Mouse (Mus musculus) midbrain, embryonic 13.5 days (tissue): ENCODE results near the gene Magi2. TPM values are rescaled to one million over a fixed set of nuclear protein-coding genes. Genes with fewer than 3 reads are reported as not detected.

Experiments used
- ATAC-seq: fragments of 200-750 bp; cut with Nextera tagmentation; 2 replicates; pipeline ENCODE4 v1.8.0; 2017; ENCODE audit warnings: mild to moderate bottlenecking, moderate TSS enrichment, moderate library complexity
- H3K27ac ChIP-seq: fragments of 300-500 bp; sonication (generic); 2 replicates; pipeline ENCODE4 v1.5.1; 2015; ENCODE audit warnings: inconsistent platforms, mild to moderate bottlenecking, moderate library complexity
- H3K27me3 ChIP-seq: fragments of 300-500 bp; sonication (generic); 2 replicates; pipeline ENCODE4 v1.6.1; 2015; ENCODE audit warnings: mild to moderate bottlenecking, inconsistent platforms
- H3K36me3 ChIP-seq: fragments of 300-500 bp; sonication (generic); 2 replicates; pipeline ENCODE4 v1.6.1; 2015; ENCODE audit warnings: mild to moderate bottlenecking, inconsistent platforms
- H3K4me1 ChIP-seq: fragments of 300-500 bp; sonication (generic); replicated peaks from 2 replicates; pipeline ENCODE4 v1.6.1; 2015; ENCODE audit warnings: inconsistent platforms
- H3K4me2 ChIP-seq: fragments of 300-500 bp; sonication (generic); replicated peaks from 2 replicates; pipeline ENCODE4 v1.6.1; 2015; ENCODE audit warnings: moderate library complexity, mild to moderate bottlenecking, inconsistent platforms
- H3K4me3 ChIP-seq: fragments of 300-500 bp; sonication (generic); replicated peaks from 2 replicates; pipeline ENCODE4 v1.5.1; 2015; ENCODE audit warnings: mild to moderate bottlenecking, inconsistent platforms
- H3K9ac ChIP-seq: fragments of 300-500 bp; sonication (generic); replicated peaks from 2 replicates; pipeline ENCODE4 v1.6.1; 2015; ENCODE audit warnings: mild to moderate bottlenecking, inconsistent platforms
- H3K9me3 ChIP-seq: fragments of 300-500 bp; sonication (generic); 2 replicates; pipeline ENCODE4 v1.6.1; 2016; ENCODE audit warnings: mild to moderate bottlenecking, inconsistent platforms
- WGBS: fragments of 180-500 bp; shearing (Covaris S2); methylation state at CpG from one replicate; pipeline ENCODE4 v1.1.7; 2015; 5-methylcytosine and 5-hydroxymethylcytosine counted together
- polyA plus RNA-seq: library from polyadenylated mRNA; unstranded; fragments of >200 nt; fragmentation: Nextera tagmentation; extraction: Ambion mirVana; gene quantifications from 2 replicates; pipeline ENCODE4 v1.2.1, GENCODE M21; 2015

The Magi2 gene
- polyA plus RNA-seq, 1 experiment from 2014 or later: 28.0 TPM

DNA sequence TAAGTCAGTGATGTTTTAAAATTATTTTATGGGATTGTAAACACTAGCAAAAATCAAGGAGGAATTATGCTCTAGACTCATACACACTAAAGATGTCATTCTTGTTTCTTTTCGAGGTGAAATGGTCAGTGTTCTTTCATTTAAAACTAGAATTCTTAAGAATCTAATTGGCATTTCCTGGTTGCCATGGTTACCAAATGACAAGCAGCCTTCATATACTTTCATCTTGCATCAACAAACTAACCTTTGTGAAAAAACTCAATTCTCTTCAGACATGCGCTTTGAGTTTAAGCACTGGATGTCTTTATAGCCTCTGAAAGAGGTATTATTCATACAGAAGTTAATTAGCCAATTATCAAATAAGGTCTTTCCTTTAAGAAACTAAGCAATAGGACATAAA lies 830.0 kb downstream of the Magi2 start:
- peaks cover 12% of the 10 kb centered on the region for H3K4me1 ChIP-seq
- H3K36me3 ChIP-seq: no peaks in the 10 kb centered on the region
- no peaks in the 10 kb centered on the region for H3K9me3 ChIP-seq
- 57% methylated on average over 2 of the region's 2 CpGs for WGBS
- no peaks in the 10 kb centered on the region for H3K27me3 ChIP-seq
- no peak overlapping the region for H3K9ac ChIP-seq
- no peak overlapping the region for H3K4me3 ChIP-seq
- no peak for ATAC-seq
- H3K4me2 ChIP-seq: no peak overlapping the region
- peak overlapping the region; percentile 41; the same call in 1 of the 2 replicates for H3K27ac ChIP-seq

GRCm38 (mm10) chr5:20062011-20062410 lies 835.2 kb downstream of the Magi2 start:
- Histone ChIP-seq H3K4me3 (no peak overlapping the region), H3K9me3 (no peaks in the 10 kb centered on the region), H3K9ac (no peak overlapping the region), H3K36me3 (no peaks in the 10 kb centered on the region), H3K27ac (no peak overlapping the region), H3K27me3 (no peaks in the 10 kb centered on the region), H3K4me2 (no peak overlapping the region), H3K4me1 (peaks cover 4% of the 10 kb centered on the region)
- no peak for ATAC-seq
- WGBS: 83% methylated on average over 4 of the region's 4 CpGs

- no peaks in the 10 kb centered on the region for H3K27me3 ChIP-seq
- no peak overlapping the region for H3K9ac ChIP-seq
- H3K9me3 ChIP-seq: no peaks in the 10 kb centered on the region
- H3K4me3 ChIP-seq: no peak overlapping the region
- no peaks in the 10 kb centered on the region for H3K36me3 ChIP-seq
- WGBS: 69% methylated on average over 1 of the region's 1 CpGs
- no peak overlapping the region for H3K27ac ChIP-seq
- ATAC-seq: no peak
- H3K4me2 ChIP-seq: no peak overlapping the region
- peaks cover 10% of the 10 kb centered on the region; the same call in 1 of the 2 replicates for H3K4me1 ChIP-seq
These were observed 838.2 kb downstream of the Magi2 start for GRCm38 (mm10) chr5:20065081-20065480.

DNA sequence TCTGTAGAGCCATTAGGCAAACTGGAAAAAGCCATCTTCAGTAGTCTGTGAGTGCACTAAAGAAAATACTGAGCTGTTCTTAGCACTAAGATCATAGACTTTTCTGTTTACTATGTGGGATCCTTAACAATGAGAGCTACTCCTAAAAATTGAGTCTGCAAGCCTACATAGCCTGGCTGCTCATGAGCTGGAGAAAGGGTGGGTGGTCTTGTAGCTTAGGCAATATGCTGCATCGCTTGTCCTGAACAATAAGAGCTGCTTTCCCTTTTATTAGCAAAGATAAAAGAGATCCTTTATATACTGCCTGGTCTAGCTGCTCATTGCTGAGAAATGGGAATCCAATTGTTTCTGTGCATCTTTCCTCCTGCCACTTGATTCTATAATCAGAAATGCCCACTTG lies 841.7 kb downstream of the Magi2 start:
- Histone ChIP-seq H3K4me3 (no peak overlapping the region), H3K36me3 (no peaks in the 10 kb centered on the region), H3K9ac (no peak overlapping the region), H3K4me2 (no peak overlapping the region), H3K9me3 (no peaks in the 10 kb centered on the region), H3K27me3 (no peaks in the 10 kb centered on the region), H3K4me1 (peaks cover 10% of the 10 kb centered on the region; the same call in 1 of the 2 replicates), H3K27ac (no peak overlapping the region)
- 0% methylated on average over 1 of the region's 1 CpGs for WGBS
- ATAC-seq: 0 out of 2 replicates have a peak, but pooled peaks have one; percentile 30

- 3% methylated on average over 3 of the region's 3 CpGs for WGBS
- Histone ChIP-seq H3K4me2 (no peak overlapping the region), H3K4me1 (peaks cover 10% of the 10 kb centered on the region), H3K27ac (peak overlapping the region; percentile 40; the same call in 1 of the 2 replicates), H3K9ac (no peak overlapping the region), H3K36me3 (no peaks in the 10 kb centered on the region), H3K4me3 (no peak overlapping the region), H3K27me3 (no peaks in the 10 kb centered on the region), H3K9me3 (no peaks in the 10 kb centered on the region)
- ATAC-seq: peak; percentile 83
These were observed 842.2 kb downstream of the Magi2 start for GRCm38 (mm10) chr5:20068921-20069486.

GRCm38 (mm10) chr5:20074101-20074500 lies 847.3 kb downstream of the Magi2 start:
- 64% methylated on average over 5 of the region's 5 CpGs for WGBS
- Histone ChIP-seq H3K4me2 (no peak overlapping the region), H3K4me3 (no peak overlapping the region), H3K27ac (no peak overlapping the region), H3K9me3 (no peaks in the 10 kb centered on the region), H3K27me3 (no peaks in the 10 kb centered on the region), H3K4me1 (peaks cover 2% of the 10 kb centered on the region), H3K36me3 (no peaks in the 10 kb centered on the region), H3K9ac (no peak overlapping the region)
- ATAC-seq: peak; percentile 69; the same call in 1 of the 2 replicates

- H3K9me3 ChIP-seq: no peaks in the 10 kb centered on the region
- no peak overlapping the region for H3K4me3 ChIP-seq
- 0 out of 2 replicates have a peak, but pooled peaks have one; percentile 34 for ATAC-seq
- H3K27me3 ChIP-seq: no peaks in the 10 kb centered on the region
- H3K4me1 ChIP-seq: no peaks in the 10 kb centered on the region; the same call in 1 of the 2 replicates
- no peak overlapping the region for H3K9ac ChIP-seq
- no peak overlapping the region for H3K27ac ChIP-seq
- no peak overlapping the region for H3K4me2 ChIP-seq
- WGBS: 95% methylated on average over 4 of the region's 4 CpGs
- H3K36me3 ChIP-seq: no peaks in the 10 kb centered on the region
These were observed 848.0 kb downstream of the Magi2 start for GRCm38 (mm10) chr5:20074867-20075266.

DNA sequence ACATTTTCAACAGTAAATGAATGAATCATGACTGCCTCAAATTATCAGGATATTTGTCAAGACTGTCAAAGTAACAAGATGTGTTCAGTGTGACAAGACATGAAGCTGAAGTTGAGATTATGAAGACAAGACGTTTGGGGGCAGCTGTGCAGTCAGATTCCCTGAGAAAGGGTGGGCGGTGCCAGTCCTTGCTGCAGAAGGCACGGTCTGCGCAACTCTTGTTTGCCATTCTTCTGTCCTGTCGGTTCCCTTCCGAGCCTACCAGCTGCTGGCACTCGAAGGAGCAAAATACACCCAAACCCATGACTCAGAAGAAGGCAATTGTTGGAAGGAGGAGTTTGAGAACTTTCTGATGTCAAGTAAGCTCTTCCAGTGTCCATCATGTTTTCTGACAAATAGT lies 852.1 kb downstream of the Magi2 start:
- no peak overlapping the region for H3K4me2 ChIP-seq
- no peaks in the 10 kb centered on the region for H3K36me3 ChIP-seq
- H3K27ac ChIP-seq: no peak overlapping the region
- H3K9ac ChIP-seq: no peak overlapping the region
- H3K9me3 ChIP-seq: no peaks in the 10 kb centered on the region
- H3K4me1 ChIP-seq: no peaks in the 10 kb centered on the region; the same call in 1 of the 2 replicates
- H3K4me3 ChIP-seq: no peak overlapping the region
- no peaks in the 10 kb centered on the region for H3K27me3 ChIP-seq
- WGBS: 74% methylated on average over 7 of the region's 7 CpGs
- ATAC-seq: no peak

- ATAC-seq: no peak
- Histone ChIP-seq H3K4me2 (no peak overlapping the region), H3K27ac (no peak overlapping the region), H3K9me3 (no peaks in the 10 kb centered on the region), H3K4me3 (no peak overlapping the region), H3K4me1 (no peaks in the 10 kb centered on the region), H3K27me3 (no peaks in the 10 kb centered on the region), H3K36me3 (no peaks in the 10 kb centered on the region), H3K9ac (no peak overlapping the region)
- WGBS: 87% methylated on average over 9 of the region's 9 CpGs
These were observed 853.9 kb downstream of the Magi2 start for GRCm38 (mm10) chr5:20080605-20081309.

DNA sequence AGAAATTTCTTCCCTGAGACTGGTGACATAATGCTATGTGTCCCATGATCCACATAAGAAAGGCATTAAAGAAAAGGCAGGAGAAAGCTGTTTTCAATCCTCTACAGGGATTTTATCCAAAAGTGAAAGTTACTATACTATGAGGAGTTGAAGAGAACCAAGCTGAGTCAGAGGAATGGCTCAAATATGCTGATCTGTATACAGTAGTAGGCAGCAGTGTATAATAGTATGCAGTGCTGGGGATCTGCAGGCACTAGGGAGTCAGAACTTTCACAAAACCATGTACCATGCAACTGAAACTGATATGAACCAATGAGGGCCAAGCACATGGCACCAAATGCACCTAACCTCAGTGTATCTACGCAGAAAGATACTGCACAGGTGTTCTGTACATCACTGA lies 855.5 kb downstream of the Magi2 start:
- H3K4me1 ChIP-seq: no peaks in the 10 kb centered on the region
- H3K4me3 ChIP-seq: no peak overlapping the region
- H3K27ac ChIP-seq: no peak overlapping the region
- H3K4me2 ChIP-seq: no peak overlapping the region
- no peak for ATAC-seq
- WGBS: 91% methylated on average over 1 of the region's 1 CpGs
- no peaks in the 10 kb centered on the region for H3K36me3 ChIP-seq
- H3K9ac ChIP-seq: no peak overlapping the region
- H3K9me3 ChIP-seq: no peaks in the 10 kb centered on the region
- H3K27me3 ChIP-seq: no peaks in the 10 kb centered on the region

GRCm38 (mm10) chr5:20087083-20087482 lies 860.2 kb downstream of the Magi2 start:
- 65% methylated on average over 6 of the region's 6 CpGs for WGBS
- ATAC-seq: no peak
- H3K36me3 ChIP-seq: no peaks in the 10 kb centered on the region
- no peaks in the 10 kb centered on the region for H3K27me3 ChIP-seq
- no peak overlapping the region for H3K9ac ChIP-seq
- H3K27ac ChIP-seq: no peak overlapping the region
- no peaks in the 10 kb centered on the region for H3K9me3 ChIP-seq
- H3K4me1 ChIP-seq: no peaks in the 10 kb centered on the region
- no peak overlapping the region for H3K4me2 ChIP-seq
- H3K4me3 ChIP-seq: no peak overlapping the region

DNA sequence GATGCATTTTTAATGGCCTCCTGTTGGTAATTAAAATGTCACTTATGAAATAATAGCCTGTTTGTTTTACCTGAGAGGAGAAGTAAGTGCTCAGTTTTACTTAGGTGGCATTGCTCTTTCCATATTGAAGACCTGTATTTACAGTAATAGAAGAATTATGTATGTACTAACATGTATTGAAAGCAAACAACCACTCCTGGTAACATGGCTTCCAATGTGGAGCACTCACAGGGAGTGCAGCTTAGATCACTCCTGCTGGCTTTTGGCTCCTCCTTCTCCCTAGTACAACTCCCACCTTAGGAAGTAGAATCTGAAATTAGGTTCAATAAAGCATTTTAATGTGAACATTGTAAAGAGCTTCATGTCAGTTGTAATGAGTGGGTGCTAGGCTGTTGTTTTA lies 877.0 kb downstream of the Magi2 start:
- no peaks in the 10 kb centered on the region for H3K27me3 ChIP-seq
- no peak overlapping the region for H3K4me3 ChIP-seq
- ATAC-seq: no peak
- no peaks in the 10 kb centered on the region for H3K9me3 ChIP-seq
- no peak overlapping the region for H3K27ac ChIP-seq
- H3K4me1 ChIP-seq: peaks cover 9% of the 10 kb centered on the region; the same call in 1 of the 2 replicates
- no peak overlapping the region for H3K4me2 ChIP-seq
- no peaks in the 10 kb centered on the region for H3K36me3 ChIP-seq
- H3K9ac ChIP-seq: no peak overlapping the region
